Mouse (Mus musculus) hindbrain, postnatal 0 days (tissue): ENCODE results near the gene Ranbp17. TPM values are rescaled to one million over a fixed set of nuclear protein-coding genes. Genes with fewer than 3 reads are reported as not detected.

ENCODE experiments used
- ATAC-seq: fragments of 200-750 bp; cut with Nextera tagmentation; 2 replicates; pipeline ENCODE4 v1.8.0; 2017; ENCODE audit warnings: mild to moderate bottlenecking, moderate TSS enrichment, moderate library complexity
- DNase-seq: peaks from one replicate; pipeline ENCODE4 v3.0.0-alpha.2; 2015; ENCODE audit warnings: low spot score
- H3K27ac ChIP-seq: fragments of 300-500 bp; sonication (generic); 2 replicates; pipeline ENCODE4 v1.5.1; 2014; ENCODE audit warnings: mild to moderate bottlenecking
- H3K27me3 ChIP-seq: fragments of 300-500 bp; sonication (generic); 2 replicates; pipeline ENCODE4 v1.6.1; 2014; ENCODE audit warnings: low read length, mixed read lengths; ENCODE audit not compliant: insufficient read depth
- H3K36me3 ChIP-seq: fragments of 300-500 bp; sonication (generic); 2 replicates; pipeline ENCODE4 v1.6.1; 2014; ENCODE audit warnings: low read length, mixed read lengths; ENCODE audit not compliant: insufficient read depth
- H3K4me1 ChIP-seq: fragments of 300-500 bp; sonication (generic); 2 replicates; pipeline ENCODE4 v1.6.1; 2014; ENCODE audit warnings: antibody characterized with exemption, low read length, mixed read lengths; ENCODE audit not compliant: insufficient read depth
- H3K4me2 ChIP-seq: fragments of 300-500 bp; sonication (generic); 2 replicates; pipeline ENCODE4 v1.6.1; 2014; ENCODE audit warnings: low read depth, mild to moderate bottlenecking, low read length, moderate library complexity, mixed read lengths
- H3K4me3 ChIP-seq: fragments of 300-500 bp; sonication (generic); 2 replicates; pipeline ENCODE4 v1.5.1; 2014; ENCODE audit warnings: low read length
- H3K9ac ChIP-seq: fragments of 300-500 bp; sonication (generic); replicated peaks from 2 replicates; pipeline ENCODE4 v1.6.1; 2014; ENCODE audit warnings: mild to moderate bottlenecking, low read length, moderate library complexity, mixed read lengths
- H3K9me3 ChIP-seq: fragments of 300-500 bp; sonication (generic); 2 replicates; pipeline ENCODE4 v1.6.1; 2016; ENCODE audit warnings: low read length, mixed read lengths
- CTCF ChIP-seq: IDR thresholded peaks from 2 replicates; pipeline ENCODE4 v1.5.1; 2016; ENCODE audit warnings: antibody characterized with exemption, control low read depth, low read depth
- WGBS: fragments of 180-500 bp; shearing (Covaris S2); extraction: QIAGEN DNeasy Blood & Tissue Kit; methylation state at CpG from one replicate; pipeline ENCODE4 v1.1.7; 2014; 5-methylcytosine and 5-hydroxymethylcytosine counted together
- polyA plus RNA-seq: library from polyadenylated mRNA; unstranded; fragments of >200 nt; fragmentation: Nextera tagmentation; extraction: Ambion mirVana; gene quantifications from 2 replicates; pipeline ENCODE4 v1.2.1, GENCODE M21; 2015
- total RNA-seq: library from RNA; depleted of rRNA; stranded (reverse); fragments of >200 nt; gene quantifications from 2 replicates; pipeline ENCODE4 v1.2.3, GENCODE M21; 2014

Ranbp17 gene
- total and polyA plus RNA-seq, 2 experiments from 2014 or later, result 6.5 to 10.0 TPM

GRCm38 (mm10) chr11:33361867-33362266 lies 151.7 kb downstream of the Ranbp17 start:
- Histone ChIP-seq H3K4me2 (no peak overlapping the region), H3K9ac (no peak overlapping the region), H3K4me3 (no peak overlapping the region), H3K27ac (no peak overlapping the region), H3K27me3 (no peaks in the 10 kb centered on the region), H3K9me3 (no peaks in the 10 kb centered on the region), H3K4me1 (no peaks in the 10 kb centered on the region), H3K36me3 (no peaks in the 10 kb centered on the region)
- WGBS, result 48% methylated on average over 5 of the region's 5 CpGs
- TF ChIP-seq CTCF, result no peak
- ATAC-seq (peak; percentile 47; the same call in 1 of the 2 replicates), DNase-seq (peak; percentile 33)

GRCm38 (mm10) chr11:33349269-33349668 lies 164.3 kb downstream of the Ranbp17 start:
- DNase-seq (no peak), ATAC-seq (no peak)
- H3K4me2 ChIP-seq, result no peak overlapping the region
- no peaks in the 10 kb centered on the region for H3K27me3 ChIP-seq
- H3K9ac ChIP-seq, result no peak overlapping the region
- TF ChIP-seq CTCF, result no peak
- H3K9me3 ChIP-seq, result no peaks in the 10 kb centered on the region
- H3K27ac ChIP-seq, result no peak overlapping the region
- WGBS, result 79% methylated on average over 2 of the region's 2 CpGs
- H3K36me3 ChIP-seq, result no peaks in the 10 kb centered on the region
- no peak overlapping the region for H3K4me3 ChIP-seq
- H3K4me1 ChIP-seq, result no peaks in the 10 kb centered on the region

- no peaks in the 10 kb centered on the region for H3K4me1 ChIP-seq
- H3K9me3 ChIP-seq, result no peaks in the 10 kb centered on the region
- 74% methylated on average over 2 of the region's 2 CpGs for WGBS
- DNase-seq (no peak), ATAC-seq (no peak)
- no peak overlapping the region for H3K9ac ChIP-seq
- TF ChIP-seq CTCF, result no peak
- no peaks in the 10 kb centered on the region for H3K27me3 ChIP-seq
- H3K27ac ChIP-seq, result no peak overlapping the region
- no peak overlapping the region for H3K4me2 ChIP-seq
- no peak overlapping the region for H3K4me3 ChIP-seq
- H3K36me3 ChIP-seq, result no peaks in the 10 kb centered on the region
Measured at GRCm38 (mm10) chr11:33342061-33342460, 171.5 kb downstream of the Ranbp17 start.

- WGBS, result 25% methylated on average over 7 of the region's 7 CpGs
- peak; percentile 90 for ATAC-seq
Measured at GRCm38 (mm10) chr11:33336552-33337121, 176.9 kb downstream of the Ranbp17 start.

GRCm38 (mm10) chr11:33335616-33336015 lies 177.9 kb downstream of the Ranbp17 start:
- Histone ChIP-seq H3K27ac (no peak overlapping the region), H3K4me1 (no peaks in the 10 kb centered on the region), H3K27me3 (no peaks in the 10 kb centered on the region), H3K9ac (no peak overlapping the region), H3K4me2 (no peak overlapping the region), H3K9me3 (no peaks in the 10 kb centered on the region), H3K4me3 (no peak overlapping the region), H3K36me3 (no peaks in the 10 kb centered on the region)
- ATAC-seq, result no peak
- 81% methylated on average over 3 of the region's 3 CpGs for WGBS
- peak; percentile 22 for DNase-seq
- TF ChIP-seq CTCF, result peak; percentile 21; the same call in 1 of the 2 replicates

More at GRCm38 (mm10) chr11:33336552-33337121, 176.9 kb downstream of the Ranbp17 start:
- no peak overlapping the region for H3K9ac ChIP-seq
- TF ChIP-seq CTCF, result peak; percentile 66
- no peak overlapping the region for H3K4me2 ChIP-seq
- H3K9me3 ChIP-seq, result no peaks in the 10 kb centered on the region
- no peaks in the 10 kb centered on the region for H3K4me1 ChIP-seq
- no peak overlapping the region for H3K27ac ChIP-seq
- H3K36me3 ChIP-seq, result no peaks in the 10 kb centered on the region
- H3K4me3 ChIP-seq, result no peak overlapping the region
- DNase-seq, result peak; percentile 72
- no peaks in the 10 kb centered on the region for H3K27me3 ChIP-seq

- H3K27me3 ChIP-seq, result no peaks in the 10 kb centered on the region
- WGBS, result 55% methylated on average over 5 of the region's 5 CpGs
- no peak for DNase-seq
Measured at GRCm38 (mm10) chr11:33332137-33332536, 181.4 kb downstream of the Ranbp17 start.

GRCm38 (mm10) chr11:33319006-33319611 lies 194.4 kb downstream of the Ranbp17 start:
- WGBS, result 78% methylated on average over 7 of the region's 7 CpGs
- H3K9ac ChIP-seq, result no peak overlapping the region
- DNase-seq (no peak), ATAC-seq (no peak)
- H3K27me3 ChIP-seq, result no peaks in the 10 kb centered on the region
- H3K27ac ChIP-seq, result no peak overlapping the region
- no peak overlapping the region for H3K4me2 ChIP-seq
- no peaks in the 10 kb centered on the region; the same call in 1 of the 2 replicates for H3K36me3 ChIP-seq
- H3K4me1 ChIP-seq, result no peaks in the 10 kb centered on the region
- no peak overlapping the region for H3K4me3 ChIP-seq
- no peak for TF ChIP-seq CTCF
- no peaks in the 10 kb centered on the region for H3K9me3 ChIP-seq

More at GRCm38 (mm10) chr11:33332137-33332536, 181.4 kb downstream of the Ranbp17 start:
- Histone ChIP-seq H3K9ac (no peak overlapping the region), H3K36me3 (no peaks in the 10 kb centered on the region), H3K27ac (no peak overlapping the region), H3K9me3 (no peaks in the 10 kb centered on the region), H3K4me3 (no peak overlapping the region), H3K4me2 (no peak overlapping the region), H3K4me1 (no peaks in the 10 kb centered on the region)
- ATAC-seq, result no peak
- TF ChIP-seq CTCF, result no peak
